Mouse (Mus musculus): ENCODE measurements around the gene Ddx39. TPM values are rescaled to one million over a fixed set of nuclear protein-coding genes. Genes with fewer than 3 reads are reported as not detected.
A peak's percentile ranks its signal among the peaks of the same experiment; 100 is the strongest.

The Ddx39 gene
- polyA plus RNA-seq, 1 experiment from 2014 or later = 357 TPM

DNA sequence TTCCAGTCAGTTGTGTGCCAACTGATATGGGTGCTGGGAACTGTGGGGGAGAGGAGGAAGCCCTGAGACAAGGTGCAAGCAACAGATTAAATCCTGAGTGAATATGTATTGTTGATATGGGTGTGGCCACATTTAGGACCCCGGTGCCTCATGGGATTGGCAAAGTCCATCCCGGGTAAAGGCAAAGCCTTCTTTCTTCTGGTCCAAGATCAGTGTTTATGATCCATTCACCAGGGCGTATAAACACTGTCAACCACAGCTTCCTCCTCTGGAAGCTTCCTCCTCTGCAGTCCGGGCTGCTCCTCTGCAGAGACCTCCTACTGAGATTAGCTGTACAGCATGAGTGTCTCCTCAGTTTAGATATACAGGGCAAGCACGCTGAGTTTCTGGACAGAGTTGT lies 53.5 kb downstream of the Ddx39 start:
- no peak overlapping the region for H3K27ac ChIP-seq (replicated peaks)
- peaks cover 19% of the 10 kb centered on the region for H3K27me3 ChIP-seq (ENCODE audit: low read depth, poor library complexity, severe bottlenecking)
- 75% methylated on average over 5 of the region's 5 CpGs for WGBS
- H3K4me3 ChIP-seq = no peak overlapping the region
- 0 out of 2 replicates have a peak, but pooled peaks cover 4% of the 10 kb centered on the region for H3K9me3 ChIP-seq (replicated peaks)
- H3K36me3 ChIP-seq = no peaks in the 10 kb centered on the region
- peaks cover 12% of the 10 kb centered on the region for H3K4me1 ChIP-seq
- DNase-seq (ENCODE audit: low spot score) = no peak

DNA sequence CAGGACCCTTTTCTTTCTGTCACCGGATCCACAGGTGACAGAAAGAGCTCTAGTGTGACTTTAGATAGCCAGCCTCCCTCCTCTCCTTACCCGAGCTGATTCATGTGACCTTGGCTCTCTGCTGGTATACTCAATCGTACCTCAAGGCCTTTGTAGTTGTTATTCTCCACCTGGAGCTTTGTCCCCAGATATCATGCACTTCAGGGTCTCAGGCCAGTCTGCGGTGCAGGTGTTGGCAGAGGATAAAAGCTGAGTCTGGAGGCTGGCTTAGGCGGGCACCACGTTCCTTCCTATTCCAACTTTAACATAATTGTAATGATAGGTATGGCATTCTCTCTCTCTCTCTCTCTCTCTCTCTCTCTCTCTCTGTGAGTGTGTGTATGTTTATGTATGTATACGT lies 54.7 kb downstream of the Ddx39 start:
- WGBS = 81% methylated on average over 7 of the region's 7 CpGs
- no peaks in the 10 kb centered on the region for H3K36me3 ChIP-seq
- DNase-seq (ENCODE audit: low spot score) = no peak
- 0 out of 2 replicates have a peak, but pooled peaks cover 4% of the 10 kb centered on the region for H3K9me3 ChIP-seq (replicated peaks)
- peaks cover 31% of the 10 kb centered on the region for H3K27me3 ChIP-seq (ENCODE audit: low read depth, poor library complexity, severe bottlenecking)
- no peak overlapping the region for H3K4me3 ChIP-seq
- no peak overlapping the region for H3K27ac ChIP-seq (replicated peaks)
- H3K4me1 ChIP-seq = peaks cover 12% of the 10 kb centered on the region

DNA sequence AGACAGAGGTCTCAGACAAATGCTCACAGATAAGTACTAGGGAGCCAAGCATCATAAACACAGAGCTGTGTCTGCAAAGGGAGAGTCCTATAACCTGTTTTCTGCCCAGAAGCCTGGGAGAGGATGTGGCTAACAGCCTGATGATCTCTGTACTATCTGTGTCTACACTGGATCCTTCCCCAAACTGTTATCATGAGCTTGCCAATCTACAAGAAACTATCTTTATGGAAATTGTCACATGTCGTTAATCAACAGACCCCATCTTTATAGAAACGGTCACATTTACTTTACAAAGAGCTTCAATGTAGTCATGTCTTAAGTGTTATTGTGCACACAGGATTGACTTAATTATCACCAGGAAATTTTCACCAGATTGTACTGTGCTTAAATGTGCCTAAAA lies 55.7 kb downstream of the Ddx39 start:
- 95% methylated on average over 2 of the region's 2 CpGs for WGBS
- 0 out of 2 replicates have a peak, but pooled peaks cover 4% of the 10 kb centered on the region for H3K9me3 ChIP-seq (replicated peaks)

DNA sequence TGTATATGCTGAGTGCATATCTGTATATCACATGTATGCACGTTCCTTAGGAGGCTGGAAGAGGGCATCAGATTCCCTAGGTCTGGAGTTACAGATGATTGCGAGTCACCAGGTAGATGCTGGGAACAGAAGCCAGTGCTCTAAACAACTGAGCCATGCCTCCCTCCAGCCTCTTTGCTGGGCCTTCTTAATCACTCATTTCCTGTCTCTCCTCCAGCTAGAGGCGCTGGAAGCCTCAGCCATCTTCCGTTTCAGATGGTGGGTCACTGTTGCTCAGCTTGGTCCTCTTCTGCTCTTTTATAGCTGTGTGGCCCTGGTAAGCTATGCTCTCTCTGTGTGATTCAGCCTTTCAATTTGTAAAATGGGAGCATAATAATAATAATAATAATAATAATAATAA lies 56.8 kb downstream of the Ddx39 start:
- peaks cover 31% of the 10 kb centered on the region for H3K27me3 ChIP-seq (ENCODE audit: low read depth, poor library complexity, severe bottlenecking)
- no peak for DNase-seq (ENCODE audit: low spot score)
- 69% methylated on average over 4 of the region's 4 CpGs for whole genome bisulfite sequencing
- H3K27ac ChIP-seq (replicated peaks) = no peak overlapping the region
- H3K4me1 ChIP-seq = peaks cover 12% of the 10 kb centered on the region
- 0 out of 2 replicates have a peak, but pooled peaks cover 2% of the 10 kb centered on the region for H3K9me3 ChIP-seq (replicated peaks)
- H3K4me3 ChIP-seq = no peak overlapping the region
- H3K36me3 ChIP-seq = no peaks in the 10 kb centered on the region

More for the DNA sequence above, 55.7 kb downstream of the Ddx39 start:
- peaks cover 31% of the 10 kb centered on the region for H3K27me3 ChIP-seq (ENCODE audit: low read depth, poor library complexity, severe bottlenecking)
- no peak overlapping the region for H3K27ac ChIP-seq (replicated peaks)
- no peak for DNase-seq (ENCODE audit: low spot score)
- no peaks in the 10 kb centered on the region for H3K36me3 ChIP-seq
- no peak overlapping the region for H3K4me3 ChIP-seq
- H3K4me1 ChIP-seq = peaks cover 12% of the 10 kb centered on the region

DNA sequence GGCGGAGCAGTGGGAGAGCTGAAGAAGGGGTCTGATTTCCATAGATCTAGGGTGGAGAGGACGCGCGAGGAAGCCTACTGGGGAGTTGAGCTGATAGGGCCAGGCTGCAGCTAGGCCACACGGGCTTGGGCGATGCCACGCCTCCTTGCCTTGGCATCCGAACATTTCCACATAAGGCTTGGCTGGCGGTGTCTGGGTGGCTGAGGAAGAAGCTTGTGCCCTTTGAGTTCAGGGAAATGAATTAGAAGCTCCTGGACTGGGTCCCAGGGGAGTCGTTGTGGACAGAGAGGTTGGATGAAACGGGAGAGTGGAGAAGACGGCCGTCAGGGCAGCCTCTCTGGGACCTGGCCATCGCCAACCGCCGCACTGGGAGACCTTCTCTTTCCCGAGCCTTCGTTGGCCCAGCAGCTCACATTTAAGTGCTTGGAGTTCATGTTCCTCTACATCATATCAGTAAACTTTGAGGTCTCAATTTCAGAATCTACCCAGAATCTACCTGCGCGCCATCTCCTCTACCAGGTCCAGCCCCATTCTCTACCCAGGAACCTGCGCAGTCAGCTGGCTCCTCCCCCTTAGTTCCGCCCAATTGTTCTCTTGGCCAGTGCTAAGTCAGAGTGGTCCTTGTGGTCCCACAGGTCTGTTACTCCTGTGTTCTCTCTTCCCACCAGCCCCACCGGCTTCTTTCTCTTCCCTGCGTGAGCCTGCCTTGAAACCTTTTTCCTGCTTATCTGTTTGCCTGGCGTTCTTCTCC lies 57.9 kb downstream of the Ddx39 start:
- Histone ChIP-seq H3K27ac (replicated peaks) (peak overlapping the region; percentile 49; the same call in 1 of the 2 replicates), H3K4me3 (peak overlapping the region; percentile 55), H3K27me3 (ENCODE audit: low read depth, poor library complexity, severe bottlenecking) (peaks cover 31% of the 10 kb centered on the region), H3K36me3 (no peaks in the 10 kb centered on the region), H3K9me3 (replicated peaks) (no peaks in the 10 kb centered on the region), H3K4me1 (peaks cover 12% of the 10 kb centered on the region)
- DNase-seq (ENCODE audit: low spot score) = peak; percentile 38
- WGBS = 2% methylated on average over 25 of the region's 25 CpGs

DNA sequence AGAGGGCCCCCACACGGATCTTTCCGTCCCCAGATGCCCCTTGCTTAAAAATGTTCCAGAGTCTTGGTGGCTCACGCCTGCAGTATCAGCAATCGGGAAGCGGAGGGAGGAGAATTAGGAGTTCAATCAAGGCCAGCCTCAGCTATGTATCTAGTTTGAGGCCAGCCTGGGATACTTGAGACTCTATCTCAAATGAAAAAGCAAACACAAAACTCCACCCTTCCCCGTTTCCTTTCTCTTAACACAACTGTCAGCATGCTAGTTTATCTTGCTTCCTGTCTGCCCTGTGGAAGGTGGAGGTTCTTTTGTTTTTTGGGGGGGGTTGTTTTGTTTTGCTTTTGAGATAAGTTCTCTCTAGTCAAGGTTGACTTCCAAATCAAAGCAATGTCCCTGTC lies 58.5 kb downstream of the Ddx39 start:
- no peak for DNase-seq (ENCODE audit: low spot score)
- 0 out of 2 replicates have a peak overlapping the region, but pooled peaks have one; percentile 49 for H3K27ac ChIP-seq (replicated peaks)
- no peaks in the 10 kb centered on the region for H3K36me3 ChIP-seq
- no peaks in the 10 kb centered on the region for H3K9me3 ChIP-seq (replicated peaks)
- H3K4me1 ChIP-seq = peaks cover 12% of the 10 kb centered on the region
- peaks cover 31% of the 10 kb centered on the region for H3K27me3 ChIP-seq (ENCODE audit: low read depth, poor library complexity, severe bottlenecking)
- H3K4me3 ChIP-seq = peak overlapping the region; percentile 55
- 50% methylated on average over 6 of the region's 6 CpGs for WGBS

DNA sequence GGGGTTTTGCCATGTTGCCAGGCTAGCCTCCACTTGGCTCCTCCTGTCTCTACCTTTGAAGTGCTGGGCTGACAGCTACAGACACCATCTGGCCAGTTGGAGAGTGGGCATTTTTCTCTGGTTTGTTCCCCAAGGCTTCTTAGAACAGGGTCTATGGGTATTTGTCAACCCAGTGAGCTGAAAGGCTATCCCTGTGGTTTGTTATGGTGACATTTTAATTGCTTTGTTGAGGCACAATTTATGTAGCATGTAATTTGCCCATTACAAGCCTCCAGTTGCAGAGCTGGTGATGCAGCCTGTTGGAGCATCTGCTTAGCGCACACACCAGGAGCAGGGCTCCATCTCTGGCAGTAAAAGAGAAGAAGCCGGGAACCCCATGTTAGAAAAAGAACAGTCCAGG lies 59.2 kb downstream of the Ddx39 start:
- no peak for DNase-seq (ENCODE audit: low spot score)
- Histone ChIP-seq H3K4me1 (peaks cover 12% of the 10 kb centered on the region), H3K27ac (replicated peaks) (no peak overlapping the region), H3K36me3 (no peaks in the 10 kb centered on the region), H3K27me3 (ENCODE audit: low read depth, poor library complexity, severe bottlenecking) (peaks cover 31% of the 10 kb centered on the region), H3K4me3 (no peak overlapping the region), H3K9me3 (replicated peaks) (no peaks in the 10 kb centered on the region)
- 98% methylated on average over 2 of the region's 2 CpGs for WGBS

Small RNA genes within 50 kb of the gene (microRNA-seq; reads per million reads assigned to microRNA genes)
- not detected for gene Mir1668

Other genes with a start within 250 kb of the Ddx39 start
- not detected in 2 replicates for gene Olfr370, start 179.4 kb upstream of the Ddx39 start, polyA plus RNA-seq (2016; fragmentation: Nextera tagmentation; extraction: Ambion mirVana)
- gene Ndufb7, start 148.5 kb upstream of the Ddx39 start, polyA plus RNA-seq (2016; fragmentation: Nextera tagmentation; extraction: Ambion mirVana) = 354 and 369 TPM in 2 replicates
- 740 and 757 TPM in 2 replicates for gene Tecr, start 107.2 kb upstream of the Ddx39 start, polyA plus RNA-seq (2016; fragmentation: Nextera tagmentation; extraction: Ambion mirVana)
- gene Dnajb1, start 107.0 kb upstream of the Ddx39 start, polyA plus RNA-seq (2016; fragmentation: Nextera tagmentation; extraction: Ambion mirVana) = 73.3 and 85.7 TPM in 2 replicates
- gene Gipc1, start 62.5 kb upstream of the Ddx39 start, polyA plus RNA-seq (2016; fragmentation: Nextera tagmentation; extraction: Ambion mirVana) = 233 and 242 TPM in 2 replicates
- 0.29 and 0.38 TPM in 2 replicates for gene Ptger1, start 48.5 kb upstream of the Ddx39 start, polyA plus RNA-seq (2016; fragmentation: Nextera tagmentation; extraction: Ambion mirVana)
- 22.8 and 27.0 TPM in 2 replicates for gene Pkn1, start 16.0 kb upstream of the Ddx39 start, polyA plus RNA-seq (2016; fragmentation: Nextera tagmentation; extraction: Ambion mirVana)
- 8.0 and 13.4 TPM in 2 replicates for gene Adgre5, start 26.1 kb downstream of the Ddx39 start, polyA plus RNA-seq (2016; fragmentation: Nextera tagmentation; extraction: Ambion mirVana)
- gene Adgrl1, start 184.9 kb downstream of the Ddx39 start, polyA plus RNA-seq (2016; fragmentation: Nextera tagmentation; extraction: Ambion mirVana) = 8.6 and 11.3 TPM in 2 replicates
- gene Gm10644, start 240.0 kb downstream of the Ddx39 start, polyA plus RNA-seq (2016; fragmentation: Nextera tagmentation; extraction: Ambion mirVana) = 0.94 and 1.0 TPM in 2 replicates
- 106 and 115 TPM in 2 replicates for gene Asf1b, start 240.3 kb downstream of the Ddx39 start, polyA plus RNA-seq (2016; fragmentation: Nextera tagmentation; extraction: Ambion mirVana)

Measured in midbrain, embryonic 10.5 days (tissue).